Mouse (Mus musculus) induced T-regulatory cell, adult 2 months (primary cell): Measurements from ENCODE around the gene Kif21b.
A peak's percentile ranks its signal among the peaks of the same experiment; 100 is the strongest.

Experiments used
- DNase-seq: peaks from one replicate; pipeline ENCODE4 v3.0.0-alpha.2; 2012; ENCODE audit warnings: low read depth

Kif21b gene

GRCm38 (mm10) chr1:136128944-136129589 is 2.1 kb upstream of the Kif21b start:
- peak; percentile 23 for DNase-seq

GRCm38 (mm10) chr1:136130107-136130506 is 1.1 kb upstream of the Kif21b start:
- DNase-seq, result peak; percentile 21

GRCm38 (mm10) chr1:136131603-136132291 is 558 bp downstream of the Kif21b start:
- DNase-seq, result peak; percentile 64

- DNase-seq, result peak; percentile 55
Observed at GRCm38 (mm10) chr1:136132386-136133201, 1.4 kb downstream of the Kif21b start.

- peak; percentile 47 for DNase-seq
Observed at GRCm38 (mm10) chr1:136133570-136134240, 2.5 kb downstream of the Kif21b start.

GRCm38 (mm10) chr1:136134547-136134946 is 3.4 kb downstream of the Kif21b start:
- DNase-seq, result no peak

- DNase-seq, result peak; percentile 94
Observed at GRCm38 (mm10) chr1:136135046-136135445, 3.9 kb downstream of the Kif21b start.

GRCm38 (mm10) chr1:136135777-136136444 is 4.7 kb downstream of the Kif21b start:
- peak; percentile 72 for DNase-seq

- DNase-seq, result no peak
Observed at GRCm38 (mm10) chr1:136136547-136136946, 5.4 kb downstream of the Kif21b start.

- DNase-seq, result peak; percentile 77
Observed at GRCm38 (mm10) chr1:136137071-136137531, 5.9 kb downstream of the Kif21b start.

- DNase-seq, result peak; percentile 75
Observed at GRCm38 (mm10) chr1:136137575-136137974, 6.4 kb downstream of the Kif21b start.

- peak; percentile 51 for DNase-seq
Observed at GRCm38 (mm10) chr1:136138191-136138830, 7.1 kb downstream of the Kif21b start.

GRCm38 (mm10) chr1:136139990-136140640 is 8.9 kb downstream of the Kif21b start:
- peak; percentile 98 for DNase-seq

GRCm38 (mm10) chr1:136141176-136141950 is 10.2 kb downstream of the Kif21b start:
- peak; percentile 20 for DNase-seq

GRCm38 (mm10) chr1:136142336-136142735 is 11.1 kb downstream of the Kif21b start:
- no peak for DNase-seq

- DNase-seq, result no peak
Observed at GRCm38 (mm10) chr1:136143514-136143913, 12.3 kb downstream of the Kif21b start.

GRCm38 (mm10) chr1:136149702-136150101 is 18.5 kb downstream of the Kif21b start:
- DNase-seq, result no peak

GRCm38 (mm10) chr1:136151371-136151770 is 20.2 kb downstream of the Kif21b start:
- no peak for DNase-seq

GRCm38 (mm10) chr1:136156304-136156703 is 25.1 kb downstream of the Kif21b start:
- DNase-seq, result no peak

- no peak for DNase-seq
Observed at GRCm38 (mm10) chr1:136156951-136157350, 25.8 kb downstream of the Kif21b start.
